8 mouse cellular contexts compared by ENCODE assay signal in genomic region chr13:42048991-42049773, GRCm38 (mm10). TPM values are rescaled to one million over a fixed set of nuclear protein-coding genes. Genes with fewer than 3 reads are reported as not detected.
DNase-seq lines count a peak whose midpoint lies in the region; ATAC-seq and TF ChIP-seq lines count a peak whose summit lies in the region.

No protein-coding gene starts in this region.

- no peak for TF ChIP-seq EP300 in liver, postnatal 0 days (IDR thresholded peaks at IDR 0.05; ENCODE audit: low read depth)

- DNase-seq in A20 (ENCODE audit: low read depth, low spot score) = peak; percentile 71
- peak; percentile 48 to 55 for DNase-seq in adrenal gland, postnatal 4 days (ENCODE audit: low spot score in 2 of 2)
- peak; percentile 76 for DNase-seq in kidney, postnatal 0 days (ENCODE audit: low spot score)
- DNase-seq in liver, postnatal 0 days = peak; percentile 79

- 1% methylated on average over 48 of the region's 48 CpGs for WGBS in heart, embryonic 12.5 days
- under 1% methylated on average over 48 of the region's 48 CpGs for whole genome bisulfite sequencing in kidney, postnatal 0 days
- WGBS in liver, postnatal 0 days (ENCODE audit: insufficient replicate concordance) = under 1% methylated on average over 48 of the region's 48 CpGs
- WGBS in neural tube, embryonic 14.5 days = under 1% methylated on average over 47 of the region's 48 CpGs

- peak overlapping the region; percentile 69 for H3K4me2 ChIP-seq in heart, embryonic 12.5 days
- peak overlapping the region; percentile 92 for H3K4me2 ChIP-seq in kidney, postnatal 0 days (ENCODE audit: low read length)
- H3K4me2 ChIP-seq in liver, postnatal 0 days (ENCODE audit: low read depth, low read length) = peak overlapping the region; percentile 94
- peak overlapping the region; percentile 84 for H3K4me2 ChIP-seq in neural tube, embryonic 14.5 days (ENCODE audit: low read depth, low read length)

- H3K4me3 ChIP-seq in heart, embryonic 12.5 days = peak overlapping the region; percentile 64
- H3K4me3 ChIP-seq in kidney, postnatal 0 days (replicated peaks; ENCODE audit: low read depth, low read length) = peak overlapping the region; percentile 95
- peak overlapping the region; percentile 97 for H3K4me3 ChIP-seq in liver, postnatal 0 days (ENCODE audit: low read depth, low read length)
- H3K4me3 ChIP-seq in neural tube, embryonic 14.5 days (ENCODE audit: low read depth, low read length) = peak overlapping the region; percentile 93
- peak overlapping the region; percentile 88 for H3K4me3 ChIP-seq in testis, adult 2 months (ENCODE audit: control insufficient read depth, low read depth, low read length)

- TF ChIP-seq POLR2A in testis, adult 2 months (IDR thresholded peaks at IDR 0.05; ENCODE audit: control insufficient read depth, low read depth, low read length) = no peak

- H3K27ac ChIP-seq in heart, embryonic 12.5 days (ENCODE audit: poor library complexity, severe bottlenecking) = peak overlapping the region; percentile 82
- H3K27ac ChIP-seq in kidney, postnatal 0 days = peak overlapping the region; percentile 95
- peak overlapping the region; percentile 98 for H3K27ac ChIP-seq in liver, postnatal 0 days (ENCODE audit: low read depth)
- peak overlapping the region; percentile 57 for H3K27ac ChIP-seq in neural tube, embryonic 14.5 days (ENCODE audit: low read depth, low read length)
- peak overlapping the region; percentile 54 for H3K27ac ChIP-seq in testis, adult 2 months (ENCODE audit: control insufficient read depth, insufficient read depth, low read depth, low read length)

- peaks cover 6% of the 10 kb centered on the region for H3K4me1 ChIP-seq in heart, embryonic 12.5 days (replicated peaks)
- peaks cover 8% of the 10 kb centered on the region; the same call in 1 of the 2 replicates for H3K4me1 ChIP-seq in kidney, postnatal 0 days (replicated peaks; ENCODE audit: insufficient read depth, low read length)
- H3K4me1 ChIP-seq in liver, postnatal 0 days (ENCODE audit: insufficient read depth) = peaks cover 8% of the 10 kb centered on the region
- H3K4me1 ChIP-seq in neural tube, embryonic 14.5 days (ENCODE audit: control insufficient read depth, insufficient read depth, low read length) = peaks cover 9% of the 10 kb centered on the region
- H3K4me1 ChIP-seq in testis, adult 2 months (ENCODE audit: control insufficient read depth, insufficient read depth, low read length) = peaks cover 20% of the 10 kb centered on the region

- 0 out of 2 replicates have a peak, but pooled peaks have one; percentile 19 for ATAC-seq in erythroblast, adult 5-6 weeks (replicated peaks; ENCODE audit: low FRiP score, poor library complexity, severe bottlenecking)
- peak; percentile 34 for ATAC-seq in heart, embryonic 12.5 days (ENCODE audit: insufficient number of reproducible peaks, low FRiP score)
- ATAC-seq in kidney, postnatal 0 days (replicated peaks; ENCODE audit: low FRiP score, low read depth) = no peak
- peak; percentile 20 for ATAC-seq in liver, postnatal 0 days
- 0 out of 2 replicates have a peak, but pooled peaks have one; percentile 4 for ATAC-seq in neural tube, embryonic 14.5 days (ENCODE audit: low read depth)

- H3K36me3 ChIP-seq in heart, embryonic 12.5 days = no peaks in the 10 kb centered on the region
- H3K36me3 ChIP-seq in kidney, postnatal 0 days (ENCODE audit: insufficient read depth, low read length) = no peaks in the 10 kb centered on the region
- H3K36me3 ChIP-seq in liver, postnatal 0 days (replicated peaks; ENCODE audit: insufficient read depth, low read length) = no peaks in the 10 kb centered on the region
- H3K36me3 ChIP-seq in neural tube, embryonic 14.5 days (ENCODE audit: control insufficient read depth, insufficient read depth, low read length) = no peaks in the 10 kb centered on the region
- no peaks in the 10 kb centered on the region for H3K36me3 ChIP-seq in testis, adult 2 months (ENCODE audit: control insufficient read depth, insufficient read depth, low read length)

- TF ChIP-seq CTCF in kidney, postnatal 0 days (IDR thresholded peaks at IDR 0.05; ENCODE audit: low read depth) = no peak
- no peak for TF ChIP-seq CTCF in liver, postnatal 0 days (IDR thresholded peaks at IDR 0.05; ENCODE audit: low read depth)
- TF ChIP-seq CTCF in testis, adult 2 months (IDR thresholded peaks at IDR 0.05; ENCODE audit: control insufficient read depth, insufficient read depth, insufficient replicate concordance, low read depth, low read length) = no peak

- no peaks in the 10 kb centered on the region for H3K9me3 ChIP-seq in heart, embryonic 12.5 days (replicated peaks)
- H3K9me3 ChIP-seq in kidney, postnatal 0 days (replicated peaks; ENCODE audit: low read length) = no peaks in the 10 kb centered on the region
- no peaks in the 10 kb centered on the region for H3K9me3 ChIP-seq in liver, postnatal 0 days (ENCODE audit: low read length)
- no peaks in the 10 kb centered on the region for H3K9me3 ChIP-seq in neural tube, embryonic 14.5 days (ENCODE audit: control insufficient read depth, low read length)

- H3K9ac ChIP-seq in heart, embryonic 12.5 days = peak overlapping the region; percentile 88
- peak overlapping the region; percentile 86 for H3K9ac ChIP-seq in kidney, postnatal 0 days (ENCODE audit: low read depth, low read length)
- peak overlapping the region; percentile 63 for H3K9ac ChIP-seq in liver, postnatal 0 days (replicated peaks)
- H3K9ac ChIP-seq in neural tube, embryonic 14.5 days (replicated peaks; ENCODE audit: low read depth, low read length) = peak overlapping the region; percentile 60

- H3K27me3 ChIP-seq in heart, embryonic 12.5 days (replicated peaks) = no peaks in the 10 kb centered on the region
- no peaks in the 10 kb centered on the region for H3K27me3 ChIP-seq in kidney, postnatal 0 days (ENCODE audit: insufficient read depth, low read length)
- no peaks in the 10 kb centered on the region for H3K27me3 ChIP-seq in liver, postnatal 0 days (ENCODE audit: insufficient read depth, low read length)
- H3K27me3 ChIP-seq in neural tube, embryonic 14.5 days (ENCODE audit: control insufficient read depth, insufficient read depth, low read length) = no peaks in the 10 kb centered on the region
- H3K27me3 ChIP-seq in testis, adult 2 months (ENCODE audit: control insufficient read depth, insufficient read depth, low read length) = no peaks in the 10 kb centered on the region

RNA-seq across cellular contexts. Expression of gene Hivep1, which starts 2.6 kb away (rescaled TPM):
- 10 to 100 TPM; 34.2 to 39.5 TPM for total RNA-seq in adrenal gland, postnatal 4 days (2021)
- 6.0 and 29.9 TPM in 2 replicates for total RNA-seq in erythroblast, adult 5-6 weeks (2015; ENCODE audit: low replicate concordance)
- total RNA-seq in erythroblast, adult 5-6 weeks (2017; ENCODE audit: low replicate concordance) = 3.6 and 11.8 TPM in 2 replicates
- polyA plus RNA-seq in heart, embryonic 12.5 days (2016; fragmentation: Nextera tagmentation; extraction: Ambion mirVana) = 10.2 and 10.8 TPM in 2 replicates
- polyA plus RNA-seq in kidney, postnatal 0 days (2015; fragmentation: Nextera tagmentation; extraction: Ambion mirVana) = 9.6 and 10.6 TPM in 2 replicates
- 3.1 and 4.5 TPM in 2 replicates for polyA plus RNA-seq in liver, postnatal 0 days (2015; fragmentation: Nextera tagmentation; extraction: Ambion mirVana)
- polyA plus RNA-seq in neural tube, embryonic 14.5 days (2014; fragmentation: Nextera tagmentation; extraction: Ambion mirVana) = 16.8 and 22.8 TPM in 2 replicates
- polyA plus RNA-seq in testis, adult 2 months (2012; rRNA removed) = 16.7 and 18.3 TPM in 2 replicates
